Mouse (Mus musculus) hindbrain, embryonic 11.5 days (tissue): ENCODE results near the gene Tbc1d1. TPM values are rescaled to one million over a fixed set of nuclear protein-coding genes. Genes with fewer than 3 reads are reported as not detected.

Experiments
- ATAC-seq: fragments of 200-750 bp; cut with Nextera tagmentation; 2 replicates; pipeline ENCODE4 v1.8.0; 2017; ENCODE audit warnings: mild to moderate bottlenecking, moderate TSS enrichment, moderate library complexity; ENCODE audit not compliant: low FRiP score
- DNase-seq: peaks from one replicate; pipeline ENCODE4 v3.0.0-alpha.2; 2015; ENCODE audit warnings: low spot score
- H3K27ac ChIP-seq: fragments of 300-500 bp; sonication (generic); 2 replicates; pipeline ENCODE4 v1.5.1; 2014; ENCODE audit warnings: mild to moderate bottlenecking, low read depth, low read length
- H3K27me3 ChIP-seq: fragments of 300-500 bp; sonication (generic); 2 replicates; pipeline ENCODE4 v1.6.1; 2014; ENCODE audit warnings: mild to moderate bottlenecking, low read length, moderate library complexity, mixed read lengths; ENCODE audit not compliant: control insufficient read depth, insufficient read depth
- H3K36me3 ChIP-seq: fragments of 300-500 bp; sonication (generic); 2 replicates; pipeline ENCODE4 v1.6.1; 2014; ENCODE audit warnings: mild to moderate bottlenecking, low read length, moderate library complexity, mixed read lengths; ENCODE audit not compliant: control insufficient read depth, insufficient read depth
- H3K4me1 ChIP-seq: fragments of 300-500 bp; sonication (generic); replicated peaks from 2 replicates; pipeline ENCODE4 v1.6.1; 2014; ENCODE audit warnings: low read length, mixed read lengths; ENCODE audit not compliant: control insufficient read depth, insufficient read depth
- H3K4me2 ChIP-seq: fragments of 300-500 bp; sonication (generic); replicated peaks from 2 replicates; pipeline ENCODE4 v1.6.1; 2014; ENCODE audit warnings: mild to moderate bottlenecking, low read depth, low read length
- H3K4me3 ChIP-seq: fragments of 300-500 bp; sonication (generic); 2 replicates; pipeline ENCODE4 v1.5.1; 2014; ENCODE audit warnings: low read depth, low read length
- H3K9ac ChIP-seq: fragments of 300-500 bp; sonication (generic); 2 replicates; pipeline ENCODE4 v1.6.1; 2014; ENCODE audit warnings: low read depth, low read length
- H3K9me3 ChIP-seq: fragments of 300-500 bp; sonication (generic); 2 replicates; pipeline ENCODE4 v1.6.1; 2016; ENCODE audit warnings: low read length; ENCODE audit not compliant: control insufficient read depth
- WGBS: fragments of 180-500 bp; shearing (Covaris S2); extraction: QIAGEN DNeasy Blood & Tissue Kit; methylation state at CpG from one replicate; pipeline ENCODE4 v1.1.7; 2014; 5-methylcytosine and 5-hydroxymethylcytosine counted together
- polyA plus RNA-seq: library from polyadenylated mRNA; unstranded; fragments of >200 nt; fragmentation: Nextera tagmentation; extraction: Ambion mirVana; gene quantifications from 2 replicates; pipeline ENCODE4 v1.2.1, GENCODE M21; 2014

Tbc1d1 gene
- polyA plus RNA-seq, 1 experiment from 2014 or later: 20.2 TPM

GRCm38 (mm10) chr5:64133901-64134300 is 22.2 kb upstream of the Tbc1d1 start:
- Histone ChIP-seq H3K4me3 (no peak overlapping the region), H3K9me3 (no peaks in the 10 kb centered on the region), H3K4me2 (no peak overlapping the region), H3K27ac (no peak overlapping the region), H3K27me3 (no peaks in the 10 kb centered on the region), H3K9ac (no peak overlapping the region), H3K36me3 (no peaks in the 10 kb centered on the region), H3K4me1 (no peaks in the 10 kb centered on the region)
- 94% methylated on average over 4 of the region's 4 CpGs for WGBS
- DNase-seq (no peak), ATAC-seq (no peak)

- DNase-seq (no peak), ATAC-seq (no peak)
- no peak overlapping the region for H3K4me2 ChIP-seq
- no peak overlapping the region for H3K9ac ChIP-seq
- H3K4me3 ChIP-seq: no peak overlapping the region
- no peaks in the 10 kb centered on the region for H3K9me3 ChIP-seq
- H3K36me3 ChIP-seq: no peaks in the 10 kb centered on the region
- no peak overlapping the region for H3K27ac ChIP-seq
- H3K27me3 ChIP-seq: no peaks in the 10 kb centered on the region
- 73% methylated on average over 5 of the region's 5 CpGs for WGBS
- H3K4me1 ChIP-seq: no peaks in the 10 kb centered on the region
Observed at GRCm38 (mm10) chr5:64136325-64136724, 19.8 kb upstream of the Tbc1d1 start.

GRCm38 (mm10) chr5:64140202-64140601 is 15.9 kb upstream of the Tbc1d1 start:
- Histone ChIP-seq H3K36me3 (no peaks in the 10 kb centered on the region), H3K27ac (no peak overlapping the region), H3K27me3 (no peaks in the 10 kb centered on the region), H3K9ac (no peak overlapping the region), H3K4me1 (no peaks in the 10 kb centered on the region), H3K4me3 (no peak overlapping the region), H3K4me2 (no peak overlapping the region), H3K9me3 (no peaks in the 10 kb centered on the region)
- ATAC-seq (no peak), DNase-seq (no peak)
- 85% methylated on average over 3 of the region's 3 CpGs for WGBS

GRCm38 (mm10) chr5:64144315-64144714 is 11.8 kb upstream of the Tbc1d1 start:
- ATAC-seq: no peak
- no peak for DNase-seq
- WGBS: 86% methylated on average over 5 of the region's 5 CpGs
- Histone ChIP-seq H3K27ac (no peak overlapping the region), H3K27me3 (no peaks in the 10 kb centered on the region), H3K4me3 (no peak overlapping the region), H3K9ac (no peak overlapping the region), H3K36me3 (no peaks in the 10 kb centered on the region), H3K9me3 (no peaks in the 10 kb centered on the region), H3K4me2 (no peak overlapping the region), H3K4me1 (no peaks in the 10 kb centered on the region)

GRCm38 (mm10) chr5:64146384-64147005 is 9.6 kb upstream of the Tbc1d1 start:
- H3K36me3 ChIP-seq: no peaks in the 10 kb centered on the region
- H3K27ac ChIP-seq: no peak overlapping the region
- DNase-seq (no peak), ATAC-seq (no peak)
- H3K9me3 ChIP-seq: no peaks in the 10 kb centered on the region
- no peak overlapping the region for H3K4me3 ChIP-seq
- no peak overlapping the region for H3K4me2 ChIP-seq
- H3K9ac ChIP-seq: no peak overlapping the region
- no peaks in the 10 kb centered on the region for H3K4me1 ChIP-seq
- no peaks in the 10 kb centered on the region for H3K27me3 ChIP-seq
- WGBS: 82% methylated on average over 10 of the region's 10 CpGs

GRCm38 (mm10) chr5:64149184-64150127 is 6.6 kb upstream of the Tbc1d1 start:
- Histone ChIP-seq H3K27ac (no peak overlapping the region), H3K9ac (no peak overlapping the region), H3K9me3 (no peaks in the 10 kb centered on the region), H3K4me2 (no peak overlapping the region), H3K4me1 (no peaks in the 10 kb centered on the region), H3K4me3 (no peak overlapping the region), H3K36me3 (no peaks in the 10 kb centered on the region), H3K27me3 (no peaks in the 10 kb centered on the region)
- 31% methylated on average over 17 of the region's 17 CpGs for WGBS
- DNase-seq: no peak
- no peak for ATAC-seq

GRCm38 (mm10) chr5:64153319-64153718 is 2.8 kb upstream of the Tbc1d1 start:
- Histone ChIP-seq H3K36me3 (no peaks in the 10 kb centered on the region), H3K4me3 (no peak overlapping the region), H3K4me2 (no peak overlapping the region), H3K27ac (no peak overlapping the region), H3K9ac (no peak overlapping the region), H3K27me3 (peaks cover 3% of the 10 kb centered on the region), H3K4me1 (0 out of 2 replicates have a peak, but pooled peaks cover 2% of the 10 kb centered on the region), H3K9me3 (no peaks in the 10 kb centered on the region)
- DNase-seq (no peak), ATAC-seq (no peak)
- WGBS: 83% methylated on average over 1 of the region's 1 CpGs

GRCm38 (mm10) chr5:64156579-64156978 is 474 bp downstream of the Tbc1d1 start:
- Histone ChIP-seq H3K4me3 (no peak overlapping the region), H3K27me3 (peaks cover 27% of the 10 kb centered on the region), H3K9me3 (no peaks in the 10 kb centered on the region), H3K4me1 (0 out of 2 replicates have a peak, but pooled peaks cover 2% of the 10 kb centered on the region), H3K27ac (no peak overlapping the region), H3K9ac (no peak overlapping the region), H3K4me2 (no peak overlapping the region), H3K36me3 (no peaks in the 10 kb centered on the region)
- WGBS: 60% methylated on average over 4 of the region's 4 CpGs
- no peak for DNase-seq
- ATAC-seq: no peak
